Mouse (Mus musculus) layer of hippocampus, adult 9-10 months (tissue): ENCODE results near the gene Coro6.

Experiments used
- DNase-seq: peaks from one replicate; pipeline ENCODE4 v3.0.0; 2022; ENCODE audit warnings: low spot score

Gene Coro6

DNA sequence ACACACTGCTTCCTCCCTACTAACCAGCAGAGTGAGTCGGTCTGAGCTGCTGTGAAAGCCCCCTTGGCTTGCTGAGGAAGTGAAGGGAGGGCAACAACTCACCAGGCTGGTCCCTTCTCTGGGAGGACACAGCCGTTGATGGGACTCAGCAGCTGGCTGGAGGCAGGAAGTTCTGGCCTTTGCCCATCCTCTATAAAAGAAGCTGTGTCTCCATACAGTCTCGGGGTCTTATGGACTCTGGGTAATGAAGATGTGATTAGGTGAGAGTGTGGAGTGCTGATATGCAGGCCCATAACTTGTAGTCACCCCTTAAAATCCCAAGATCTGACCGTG is 32.1 kb downstream of the Coro6 start:
- DNase-seq = no peak

DNA sequence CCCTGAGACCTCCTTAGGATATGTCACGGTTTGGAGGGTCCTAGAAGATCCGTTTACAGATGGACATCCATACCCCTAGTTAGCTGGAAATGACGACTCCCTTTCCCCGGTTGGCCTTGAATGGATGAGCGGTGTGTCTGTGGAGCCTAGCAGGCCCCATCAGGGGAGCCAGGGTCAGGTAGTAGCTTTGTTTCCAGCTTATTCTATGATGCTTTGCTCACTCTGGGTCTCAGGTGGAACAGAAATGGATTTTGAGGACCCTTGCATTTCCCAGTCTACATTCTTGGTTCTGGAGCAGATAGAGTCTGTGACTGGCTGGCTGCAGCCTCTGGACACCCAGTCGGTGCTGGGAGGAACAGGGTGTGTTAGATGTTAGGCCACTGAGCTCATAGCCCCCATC is 32.6 kb downstream of the Coro6 start:
- no peak for DNase-seq

DNA sequence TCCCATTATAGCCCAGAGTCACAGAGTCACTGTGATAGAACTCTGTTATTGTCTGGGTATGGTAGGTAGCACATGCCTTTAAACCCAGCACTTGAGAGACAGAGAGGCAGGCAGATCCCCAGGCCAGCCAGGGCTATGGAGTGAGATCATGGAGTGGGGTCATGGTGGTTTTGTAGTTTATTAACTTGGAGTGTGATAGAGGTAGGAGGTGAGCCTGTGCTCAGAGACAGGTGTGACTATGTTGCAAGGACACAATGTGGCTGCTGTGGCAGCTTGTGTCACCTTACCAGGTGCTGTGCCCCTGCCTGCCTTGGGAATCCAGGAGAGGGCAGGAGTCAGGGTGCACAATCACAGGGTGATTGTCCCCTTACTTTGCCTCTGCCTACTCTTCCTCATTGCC is 33.3 kb downstream of the Coro6 start:
- DNase-seq = no peak

DNA sequence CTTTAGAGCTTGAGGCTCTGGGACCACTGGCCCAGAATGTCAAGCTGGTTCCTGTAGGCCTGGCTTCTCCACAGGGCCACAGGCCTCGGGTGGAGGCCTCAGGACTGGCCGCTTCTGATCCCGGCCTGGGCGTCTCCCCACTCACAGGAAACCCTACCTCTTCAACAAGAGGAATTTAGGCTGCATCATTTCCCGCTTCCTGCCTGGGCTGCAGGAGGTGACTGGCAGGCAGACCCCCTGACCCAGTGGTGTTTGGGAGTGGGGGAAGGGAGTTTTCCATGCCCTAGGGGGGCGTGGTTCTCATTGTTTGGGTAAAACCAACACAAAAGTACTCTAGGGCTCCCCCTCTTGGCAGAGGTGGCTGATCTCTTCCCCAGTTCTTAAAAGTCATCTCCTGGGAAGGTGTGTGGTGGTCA is 35.1 kb downstream of the Coro6 start:
- DNase-seq = no peak

DNA sequence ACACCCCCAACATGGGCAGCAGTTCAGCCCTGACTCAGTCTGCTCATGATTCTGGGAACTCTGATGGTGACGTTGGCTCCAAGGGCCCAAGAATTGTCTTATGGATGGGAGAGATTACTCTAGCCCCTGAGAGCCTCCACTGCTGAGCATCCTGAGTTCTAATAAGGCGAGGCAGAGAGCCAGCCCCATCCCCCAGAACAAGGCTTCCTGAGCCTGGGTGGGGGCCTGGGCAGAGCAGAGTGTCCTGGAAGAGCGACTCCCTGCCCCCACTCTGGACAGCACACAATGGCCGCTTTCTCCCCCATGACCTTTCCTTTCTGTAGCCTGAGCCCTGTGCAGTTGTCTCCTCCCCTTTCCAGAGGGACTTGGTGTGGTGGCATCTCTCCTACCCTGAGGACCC is 35.6 kb downstream of the Coro6 start:
- DNase-seq = no peak

DNA sequence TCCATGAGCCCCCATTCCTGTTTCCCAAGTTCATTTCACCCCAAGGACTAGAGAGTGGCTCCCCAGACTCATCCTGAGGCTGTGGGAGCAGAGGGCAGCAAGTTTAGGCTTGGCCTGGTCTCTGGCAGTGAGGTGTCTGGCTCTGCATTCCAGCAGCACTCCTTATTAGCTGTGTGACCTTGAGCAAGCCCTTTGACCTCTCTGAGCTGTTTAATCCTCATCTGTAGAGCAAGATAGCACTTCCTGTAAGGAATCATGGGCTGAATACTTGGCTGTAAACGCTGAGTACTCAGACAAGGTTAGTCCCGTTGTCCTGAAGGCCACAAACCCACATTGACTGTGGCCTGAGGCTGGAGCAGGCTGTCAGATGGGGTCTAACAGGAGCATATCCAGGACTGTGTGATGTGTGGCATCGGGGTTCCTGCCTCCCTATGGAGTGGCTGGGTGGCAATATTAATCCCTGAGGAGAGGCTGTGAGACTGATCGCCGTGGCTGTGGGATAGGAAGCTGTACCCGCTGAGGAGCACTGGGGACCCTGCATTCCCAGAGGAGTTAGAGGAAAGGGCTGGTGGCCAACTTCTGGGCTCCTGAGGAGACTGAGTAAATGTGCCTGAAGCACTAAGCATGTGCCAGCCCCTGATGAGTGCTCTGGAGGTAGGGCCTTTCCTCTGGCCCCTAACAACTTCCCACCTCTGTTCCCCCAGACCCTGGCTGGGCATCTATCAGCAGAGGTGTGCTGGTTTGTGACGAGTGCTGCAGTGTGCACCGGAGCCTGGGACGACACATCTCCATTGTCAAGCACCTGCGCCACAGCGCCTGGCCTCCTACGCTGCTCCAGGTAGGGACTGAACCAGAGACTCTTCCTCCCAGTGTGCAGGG is 36.3 kb downstream of the Coro6 start:
- DNase-seq = no peak

DNA sequence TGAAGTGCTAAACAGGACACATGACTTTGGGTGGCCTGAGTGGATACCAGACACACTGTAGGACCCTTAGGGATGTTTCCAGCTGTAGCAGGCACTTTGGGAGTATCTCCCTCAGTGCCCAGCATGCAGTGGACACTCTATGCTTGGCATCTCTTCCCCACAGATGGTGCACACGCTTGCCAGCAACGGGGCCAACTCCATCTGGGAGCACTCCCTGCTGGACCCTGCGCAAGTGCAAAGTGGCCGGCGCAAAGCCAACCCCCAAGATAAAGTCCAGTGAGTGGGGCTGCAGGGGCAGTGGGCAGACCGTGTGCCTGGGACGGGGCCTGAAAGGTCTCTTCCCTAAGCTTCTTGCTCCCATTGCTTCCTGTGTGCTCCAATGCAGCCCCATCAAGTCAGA is 37.1 kb downstream of the Coro6 start:
- DNase-seq = no peak

DNA sequence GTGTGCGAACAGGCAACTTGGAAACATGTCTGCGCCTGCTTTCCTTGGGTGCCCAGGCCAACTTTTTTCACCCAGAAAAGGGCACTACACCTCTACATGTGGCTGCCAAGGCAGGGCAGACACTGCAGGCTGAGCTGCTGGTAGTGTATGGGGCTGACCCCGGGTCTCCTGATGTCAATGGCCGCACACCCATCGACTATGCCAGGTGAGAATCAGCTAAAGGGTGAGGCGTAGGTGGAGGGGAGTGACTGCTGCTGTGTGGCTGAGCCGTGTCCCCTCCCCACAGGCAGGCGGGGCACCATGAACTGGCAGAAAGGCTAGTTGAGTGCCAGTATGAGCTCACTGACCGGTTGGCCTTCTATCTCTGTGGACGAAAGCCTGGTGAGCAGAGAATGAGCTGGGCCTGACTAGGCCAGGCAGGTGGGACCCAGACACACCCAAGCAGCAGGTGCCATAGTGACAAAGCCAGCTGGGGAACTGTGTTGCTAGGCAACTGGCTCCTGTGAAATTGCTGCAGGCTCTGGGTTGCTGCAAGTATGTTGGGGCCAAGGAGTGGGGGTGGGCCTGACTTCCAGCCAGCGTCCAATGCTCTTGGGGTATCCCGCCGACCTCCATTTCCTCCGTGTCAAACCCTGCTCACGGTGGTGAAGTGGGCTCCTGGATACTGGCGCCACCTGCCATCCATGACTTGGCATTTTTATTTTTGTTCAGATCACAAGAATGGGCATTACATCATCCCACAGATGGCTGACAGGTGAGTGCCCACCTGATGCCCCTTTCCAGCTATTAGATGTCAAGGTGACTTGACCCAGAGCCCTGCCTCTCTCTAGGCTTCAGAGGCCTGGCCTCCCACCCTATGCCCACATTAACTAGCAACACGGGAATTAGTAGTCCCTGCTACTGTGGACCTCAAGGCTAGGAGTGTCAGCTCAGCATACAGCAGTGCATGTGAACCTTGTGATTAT is 38.4 kb downstream of the Coro6 start:
- no peak for DNase-seq

DNA sequence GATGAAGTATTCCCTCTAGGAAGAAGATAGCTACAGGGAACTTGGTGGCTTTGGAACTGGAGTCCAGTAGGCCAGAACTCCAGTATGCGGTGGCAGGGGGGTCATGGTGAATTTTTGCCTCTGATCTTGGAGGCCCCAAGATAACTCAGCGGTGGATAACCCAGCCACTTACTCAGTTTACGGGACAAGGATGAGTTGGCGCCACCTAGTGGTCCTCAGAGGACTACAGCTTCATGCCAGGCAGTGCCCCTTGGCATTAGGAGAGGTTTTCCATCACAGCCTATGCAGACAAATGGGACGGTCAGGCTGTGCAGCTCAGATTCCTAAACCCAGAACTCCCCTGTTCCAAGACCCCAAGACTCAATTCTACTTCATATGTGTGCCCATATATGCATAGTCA is 39.2 kb downstream of the Coro6 start:
- no peak for DNase-seq

DNA sequence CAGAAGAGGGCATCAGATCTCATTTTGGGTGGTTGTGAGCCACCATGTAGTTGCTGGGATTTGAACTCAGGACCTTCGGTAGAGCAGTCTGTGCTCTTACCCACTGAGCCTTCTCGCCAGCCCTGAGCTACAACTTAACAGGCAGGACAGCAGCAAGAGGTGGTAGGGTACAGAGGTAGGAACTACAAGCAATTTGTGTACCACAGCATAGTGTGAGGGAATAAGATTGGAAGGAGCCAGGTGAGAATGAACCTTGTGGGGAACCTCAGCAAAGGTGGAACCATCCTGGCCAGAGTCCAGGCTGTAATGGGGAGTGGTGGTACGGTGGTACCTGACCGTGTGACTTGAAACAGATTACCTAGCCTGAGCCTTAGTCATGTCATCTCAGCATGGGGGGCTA is 39.8 kb downstream of the Coro6 start:
- DNase-seq = no peak

DNA sequence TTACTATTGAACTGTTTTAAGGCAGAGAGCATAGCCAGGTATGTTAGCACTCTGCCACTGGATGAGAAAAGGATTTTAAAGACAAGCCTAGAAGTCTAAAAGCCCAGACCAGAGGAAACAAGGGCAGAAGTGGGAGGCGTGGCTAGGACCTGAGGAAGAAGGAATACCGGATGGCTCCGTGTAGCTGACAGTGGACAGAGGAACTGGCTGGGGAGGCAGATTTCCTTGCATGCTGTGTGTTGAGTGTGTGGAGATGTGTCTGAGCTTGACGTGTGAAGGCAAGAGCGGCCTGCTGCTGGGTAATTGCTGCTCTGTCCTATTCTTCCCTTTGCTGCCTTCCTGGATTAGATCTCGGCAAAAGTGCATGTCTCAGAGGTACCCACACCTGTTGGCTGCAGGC is 40.3 kb downstream of the Coro6 start:
- DNase-seq = no peak

DNA sequence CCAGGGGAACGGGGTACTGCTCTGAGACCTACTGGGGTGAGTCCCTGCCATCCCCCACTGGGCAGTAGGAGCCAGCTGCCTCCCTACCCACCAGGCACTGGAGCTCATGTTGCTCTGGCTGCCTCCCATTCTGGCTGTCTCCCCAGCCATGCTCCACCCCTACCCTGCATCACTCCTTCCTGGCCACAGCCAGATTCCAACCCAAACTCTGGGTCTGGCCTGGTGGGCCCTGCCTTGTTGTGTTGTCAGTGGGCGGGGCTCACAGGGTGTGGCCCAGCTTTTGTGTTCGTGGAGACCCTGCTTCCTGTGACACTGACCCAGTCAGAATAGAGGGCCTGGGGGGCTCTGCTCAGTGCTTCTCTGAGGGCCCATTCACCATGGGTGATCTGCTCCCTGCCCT is 41.3 kb downstream of the Coro6 start:
- DNase-seq = no peak

DNA sequence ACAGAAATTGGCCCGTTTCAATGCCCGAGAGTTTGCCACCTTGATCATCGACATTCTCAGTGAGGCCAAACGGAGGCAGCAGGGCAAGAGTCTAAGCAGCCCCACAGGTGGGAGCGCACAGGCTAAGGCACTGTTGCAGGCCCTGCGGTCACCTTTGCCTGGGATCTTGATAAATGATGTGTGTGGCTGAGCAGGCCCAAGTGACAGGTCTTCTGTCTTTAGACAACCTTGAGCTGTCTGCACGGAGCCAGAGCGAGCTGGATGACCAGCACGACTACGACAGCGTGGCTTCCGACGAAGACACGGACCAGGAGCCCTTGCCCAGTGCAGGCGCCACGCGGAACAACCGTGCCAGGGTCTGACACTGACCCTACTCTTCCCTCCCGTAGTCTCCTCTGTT is 42.2 kb downstream of the Coro6 start:
- no peak for DNase-seq

DNA sequence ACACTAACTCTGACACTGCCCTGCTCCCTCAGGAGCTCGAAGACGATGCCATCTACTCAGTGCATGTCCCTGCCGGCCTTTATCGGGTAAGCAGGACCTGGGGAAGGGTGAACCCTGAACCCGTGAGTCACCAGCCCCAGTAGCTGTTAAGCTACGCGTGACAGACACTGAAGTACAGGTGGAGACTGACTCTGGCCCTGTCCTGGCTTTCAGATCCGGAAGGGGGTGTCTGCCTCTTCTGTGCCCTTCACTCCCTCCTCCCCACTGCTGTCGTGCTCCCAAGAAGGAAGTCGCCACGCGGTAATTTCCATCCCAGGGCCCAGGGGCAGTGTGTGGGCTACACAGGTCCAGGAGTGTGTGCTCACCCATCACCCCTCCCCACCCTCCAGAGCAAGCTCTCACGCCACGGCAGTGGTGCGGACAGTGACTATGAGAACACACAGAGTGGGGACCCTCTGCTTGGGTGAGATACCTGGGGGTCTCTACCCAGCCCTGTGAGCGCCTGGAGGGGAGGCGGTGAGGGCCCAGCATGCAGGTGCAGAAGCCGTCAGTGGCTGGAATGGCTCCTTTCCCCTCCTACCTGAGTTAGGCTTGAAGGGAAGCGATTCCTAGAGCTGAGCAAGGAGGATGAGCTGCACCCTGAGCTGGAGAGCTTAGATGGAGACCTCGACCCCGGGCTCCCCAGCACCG is 43.2 kb downstream of the Coro6 start:
- DNase-seq = no peak

DNA sequence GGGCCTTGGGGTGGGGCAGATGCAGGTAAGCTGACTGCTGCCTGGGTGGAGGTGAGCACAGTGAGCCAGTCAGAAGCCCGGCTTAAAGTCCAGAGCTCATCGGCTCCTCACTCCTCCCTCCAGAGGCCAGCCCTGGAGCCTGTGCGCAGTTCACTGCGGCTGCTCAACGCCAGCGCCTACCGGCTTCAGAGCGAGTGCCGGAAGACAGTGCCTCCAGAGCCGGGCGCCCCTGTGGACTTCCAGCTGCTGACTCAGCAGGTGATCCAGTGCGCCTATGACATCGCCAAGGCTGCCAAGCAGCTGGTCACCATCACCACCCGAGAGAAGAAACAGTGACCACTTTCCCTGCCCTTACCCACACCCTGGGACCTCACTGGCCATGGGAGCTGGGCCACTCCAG is 44.1 kb downstream of the Coro6 start:
- no peak for DNase-seq

DNA sequence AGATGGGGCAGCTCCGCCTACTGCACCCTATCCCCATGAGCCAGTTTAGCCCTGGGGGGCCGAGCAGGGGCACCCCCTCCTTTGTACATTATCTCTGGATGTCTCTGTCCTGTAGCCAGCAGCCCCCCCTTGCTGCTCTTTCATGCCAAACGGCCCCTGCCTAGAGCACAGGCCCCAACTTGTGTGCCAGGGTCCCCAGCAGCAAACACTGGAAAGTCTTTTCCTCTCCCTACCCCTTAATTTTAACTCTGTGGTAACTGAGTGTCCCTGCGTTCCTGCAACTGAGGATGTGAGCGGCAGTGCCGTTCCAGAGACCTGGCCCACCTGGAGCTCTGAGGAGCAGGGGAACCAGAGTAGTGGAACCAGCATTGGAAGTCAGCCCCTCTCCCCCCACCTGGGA is 44.7 kb downstream of the Coro6 start:
- DNase-seq = no peak

DNA sequence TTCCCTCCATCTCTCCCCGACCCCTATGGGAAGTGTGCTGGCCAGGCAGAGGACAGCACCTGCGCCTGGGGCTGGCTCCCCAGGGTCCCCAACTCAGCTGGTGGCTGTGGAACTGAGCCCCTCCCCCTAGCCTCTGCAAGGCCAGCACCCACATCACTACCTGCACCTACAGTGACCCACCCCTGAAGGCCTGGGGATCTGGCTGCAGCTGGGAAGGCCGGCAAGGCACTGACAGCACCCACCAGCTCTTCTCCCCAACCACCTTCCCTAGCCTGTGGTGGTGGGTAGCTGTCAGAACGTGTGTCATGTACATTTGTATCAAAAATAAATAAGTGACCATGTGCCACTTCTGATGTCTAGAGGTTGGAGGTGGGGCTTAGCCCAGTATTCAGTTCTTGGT is 45.2 kb downstream of the Coro6 start:
- DNase-seq = no peak

DNA sequence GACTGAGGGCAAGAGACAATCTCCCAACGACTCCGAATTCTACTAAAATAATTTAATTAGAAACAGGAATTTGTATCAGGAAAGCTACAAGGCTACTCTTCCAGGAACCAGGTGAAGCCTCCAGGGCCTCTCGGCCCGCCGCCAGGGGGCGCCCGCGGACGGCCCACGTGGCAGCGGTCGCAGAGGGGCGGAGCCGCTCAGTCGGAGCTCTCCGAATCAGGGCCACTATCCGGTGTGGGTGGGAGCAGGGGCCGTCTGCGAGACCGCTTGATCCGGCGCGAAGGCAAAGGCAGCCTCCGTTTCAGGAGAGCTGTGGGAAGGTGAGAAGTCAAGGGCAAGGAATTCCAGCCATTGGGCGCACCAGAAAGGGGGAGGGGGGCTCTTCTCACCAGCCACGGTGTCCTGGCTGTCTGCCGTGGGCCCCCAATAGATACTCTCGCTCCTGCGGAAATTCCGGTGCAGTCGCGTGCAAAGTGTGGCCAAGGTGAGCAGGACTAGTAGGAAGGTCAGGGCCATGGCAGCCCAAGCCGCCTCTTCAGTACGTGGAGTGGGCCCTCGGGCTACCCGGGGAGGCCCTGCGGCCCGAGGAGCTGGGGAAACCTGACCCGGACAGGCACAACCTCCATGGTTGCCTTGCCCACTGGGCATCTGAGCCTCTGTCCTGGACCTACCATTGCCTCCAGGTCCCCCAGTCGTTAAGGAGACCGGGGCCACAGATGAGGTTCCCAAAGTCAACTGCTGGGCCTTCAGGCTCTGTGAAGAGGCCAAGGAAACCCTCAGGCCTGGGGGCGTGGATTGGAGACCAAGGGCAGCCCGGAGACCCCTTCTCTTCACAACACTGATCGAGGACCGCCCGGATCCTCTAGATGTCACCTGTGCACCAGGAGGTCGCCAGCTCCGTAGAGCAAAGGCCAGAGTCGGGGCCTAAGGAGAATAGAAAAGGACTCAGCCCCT is 46.1 kb downstream of the Coro6 start:
- DNase-seq = no peak

DNA sequence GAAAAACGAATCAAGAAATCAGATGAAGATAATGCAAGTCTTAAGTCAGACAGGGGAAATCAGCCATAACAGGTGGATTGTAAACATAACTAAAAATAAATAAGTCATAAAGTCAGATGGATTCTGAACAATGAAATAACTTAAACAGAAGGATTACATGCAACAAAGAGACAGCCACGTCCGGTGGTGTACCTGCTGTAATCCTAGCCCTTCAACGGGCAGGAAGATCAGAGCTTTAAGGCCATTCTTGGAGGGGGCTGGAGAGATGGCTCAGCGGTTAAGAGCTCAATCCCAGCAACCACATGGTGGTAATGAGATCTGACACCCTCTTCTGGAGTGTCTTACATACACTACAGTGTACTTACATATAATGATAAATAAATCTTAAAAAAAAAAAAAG is 49.1 kb downstream of the Coro6 start:
- DNase-seq = no peak

DNA sequence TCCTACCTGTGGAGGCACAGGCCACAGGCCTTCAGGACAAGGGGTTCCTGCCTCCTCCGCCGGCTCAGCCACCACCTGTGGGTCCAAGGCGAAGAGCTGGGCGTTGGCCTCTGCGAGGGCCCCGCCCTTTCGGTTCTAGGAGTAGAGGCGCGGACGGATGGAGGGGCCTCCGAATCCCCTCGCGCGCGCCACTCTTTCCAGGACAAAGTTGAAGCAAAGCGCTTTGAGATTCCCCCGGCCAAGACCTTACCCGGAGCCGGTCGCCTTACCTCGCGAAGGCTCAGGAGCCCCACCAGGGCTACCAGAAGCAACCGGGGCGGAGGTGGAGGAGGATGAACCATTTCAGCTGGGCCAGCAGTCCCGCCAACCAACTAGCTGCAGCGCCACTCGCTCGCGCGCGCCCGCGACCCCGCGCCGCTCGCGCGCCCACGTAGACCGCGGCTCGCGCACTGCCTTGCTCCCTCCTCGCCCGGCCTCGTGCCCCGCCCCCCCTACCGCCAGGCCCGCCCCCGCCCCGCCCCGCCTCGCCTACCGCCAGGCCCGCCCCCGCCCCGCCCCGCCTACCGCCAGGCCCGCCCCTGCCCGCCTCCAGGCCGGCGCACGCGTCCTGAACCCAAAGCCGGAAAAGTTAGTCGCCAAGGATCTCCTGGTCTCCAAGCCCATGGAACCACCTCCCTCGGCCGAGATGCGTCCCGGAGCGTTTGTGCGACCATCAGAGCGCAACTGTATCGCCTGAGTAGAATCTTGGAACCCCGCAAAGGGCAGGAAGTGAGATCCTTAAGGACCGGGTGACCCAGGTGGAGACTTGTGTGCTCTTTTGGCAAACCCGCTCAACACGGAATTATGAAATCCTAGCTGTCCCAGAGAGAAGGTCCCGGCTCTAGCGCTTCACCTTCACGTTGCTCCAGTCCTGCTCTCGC is 50.9 kb downstream of the Coro6 start:
- DNase-seq = no peak

DNA sequence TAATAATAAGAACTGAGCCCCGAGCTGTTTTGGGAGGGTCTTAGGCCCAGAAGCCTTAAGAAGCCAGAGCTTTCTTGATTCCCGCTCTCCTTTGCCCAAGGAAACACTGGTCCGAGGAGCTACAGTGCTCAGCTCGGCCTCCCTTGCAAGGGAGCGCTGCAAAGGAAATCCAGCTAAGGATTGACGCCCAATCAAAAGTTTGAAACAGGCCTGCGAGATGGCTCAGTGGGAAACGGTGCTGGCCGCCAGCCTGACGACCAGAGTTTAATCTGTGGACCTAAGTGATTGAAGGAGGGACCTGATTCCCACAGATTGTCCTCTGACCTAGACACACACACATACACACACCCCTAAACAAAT is 51.6 kb downstream of the Coro6 start:
- DNase-seq = no peak
